Mouse (Mus musculus) testis, adult 2 months (tissue): Measurements from ENCODE around the gene Smurf1. TPM values are rescaled to one million over a fixed set of nuclear protein-coding genes. Genes with fewer than 3 reads are reported as not detected.

Experiments
- H3K27ac ChIP-seq: fragments of 200-500 bp; 2 replicates; pipeline ENCODE4 v1.5.1; 2012; ENCODE audit warnings: low read depth, low read length; ENCODE audit not compliant: control insufficient read depth, insufficient read depth
- H3K27me3 ChIP-seq: fragments of 200-500 bp; 2 replicates; pipeline ENCODE4 v1.6.1; 2012; ENCODE audit warnings: mild to moderate bottlenecking, low read length, moderate library complexity; ENCODE audit not compliant: control insufficient read depth, insufficient read depth
- H3K36me3 ChIP-seq: fragments of 200-500 bp; 2 replicates; pipeline ENCODE4 v1.6.1; 2012; ENCODE audit warnings: mild to moderate bottlenecking, low read length; ENCODE audit not compliant: control insufficient read depth, insufficient read depth
- H3K4me1 ChIP-seq: fragments of 200-500 bp; 2 replicates; pipeline ENCODE4 v1.6.1; 2012; ENCODE audit warnings: low read length; ENCODE audit not compliant: control insufficient read depth, insufficient read depth
- H3K4me3 ChIP-seq: fragments of 200-500 bp; 2 replicates; pipeline ENCODE4 v1.5.1; 2012; ENCODE audit warnings: low read depth, mild to moderate bottlenecking, low read length, moderate library complexity, mixed read lengths; ENCODE audit not compliant: control insufficient read depth
- CTCF ChIP-seq: fragments of 200-500 bp; IDR thresholded peaks from 2 replicates; pipeline ENCODE4 v1.5.1; 2012; ENCODE audit warnings: low read depth, mild to moderate bottlenecking, inconsistent platforms, low read length, moderate library complexity; ENCODE audit not compliant: control insufficient read depth, insufficient read depth, insufficient replicate concordance
- POLR2A ChIP-seq: fragments of 200-500 bp; IDR thresholded peaks from 2 replicates; pipeline ENCODE4 v1.6.1; 2012; ENCODE audit warnings: low read depth, mild to moderate bottlenecking, inconsistent platforms, low read length, moderate library complexity; ENCODE audit not compliant: control insufficient read depth
- polyA plus RNA-seq: library from polyadenylated mRNA; depleted of rRNA; stranded (reverse); fragments of >200 nt; gene quantifications from 2 replicates; pipeline ENCODE4 v1.2.3, GENCODE M21; 2012

Gene Smurf1
- polyA plus RNA-seq, 1 experiment, result 30.4 TPM

GRCm38 (mm10) chr5:144944932-144945331 lies 20.7 kb downstream of the Smurf1 start:
- H3K4me1 ChIP-seq, result no peaks in the 10 kb centered on the region
- TF ChIP-seq POLR2A, result no peak
- no peak for TF ChIP-seq CTCF
- H3K4me3 ChIP-seq, result no peak overlapping the region
- no peak overlapping the region for H3K27ac ChIP-seq
- no peaks in the 10 kb centered on the region for H3K27me3 ChIP-seq
- H3K36me3 ChIP-seq, result no peaks in the 10 kb centered on the region

- H3K36me3 ChIP-seq, result no peaks in the 10 kb centered on the region
- TF ChIP-seq CTCF, result no peak
- no peak for TF ChIP-seq POLR2A
- no peaks in the 10 kb centered on the region for H3K4me1 ChIP-seq
- H3K4me3 ChIP-seq, result no peak overlapping the region
- no peak overlapping the region for H3K27ac ChIP-seq
- H3K27me3 ChIP-seq, result no peaks in the 10 kb centered on the region
Observed at GRCm38 (mm10) chr5:144944370-144944769, 21.3 kb downstream of the Smurf1 start.

GRCm38 (mm10) chr5:144943346-144943745 lies 22.3 kb downstream of the Smurf1 start:
- H3K27me3 ChIP-seq, result no peaks in the 10 kb centered on the region
- H3K27ac ChIP-seq, result no peak overlapping the region
- no peak for TF ChIP-seq CTCF
- no peak for TF ChIP-seq POLR2A
- no peaks in the 10 kb centered on the region for H3K36me3 ChIP-seq
- no peaks in the 10 kb centered on the region for H3K4me1 ChIP-seq
- no peak overlapping the region for H3K4me3 ChIP-seq

GRCm38 (mm10) chr5:144942431-144942830 lies 23.2 kb downstream of the Smurf1 start:
- H3K27me3 ChIP-seq, result no peaks in the 10 kb centered on the region
- H3K27ac ChIP-seq, result no peak overlapping the region
- H3K4me1 ChIP-seq, result no peaks in the 10 kb centered on the region
- TF ChIP-seq CTCF (no peak), POLR2A (no peak)
- H3K4me3 ChIP-seq, result no peak overlapping the region
- H3K36me3 ChIP-seq, result no peaks in the 10 kb centered on the region

GRCm38 (mm10) chr5:144940904-144941303 lies 24.7 kb downstream of the Smurf1 start:
- Histone ChIP-seq H3K27me3 (no peaks in the 10 kb centered on the region), H3K4me3 (no peak overlapping the region), H3K36me3 (no peaks in the 10 kb centered on the region), H3K27ac (no peak overlapping the region), H3K4me1 (no peaks in the 10 kb centered on the region)
- TF ChIP-seq POLR2A, result no peak
- TF ChIP-seq CTCF, result no peak

GRCm38 (mm10) chr5:144937304-144937703 lies 28.3 kb downstream of the Smurf1 start:
- TF ChIP-seq POLR2A (no peak), CTCF (no peak)
- Histone ChIP-seq H3K27ac (no peak overlapping the region), H3K27me3 (no peaks in the 10 kb centered on the region), H3K36me3 (no peaks in the 10 kb centered on the region), H3K4me3 (no peak overlapping the region), H3K4me1 (peaks cover 2% of the 10 kb centered on the region)

GRCm38 (mm10) chr5:144933486-144933885 lies 32.2 kb downstream of the Smurf1 start:
- Histone ChIP-seq H3K4me1 (peaks cover 7% of the 10 kb centered on the region), H3K36me3 (no peaks in the 10 kb centered on the region), H3K4me3 (no peak overlapping the region), H3K27me3 (no peaks in the 10 kb centered on the region), H3K27ac (peak overlapping the region; percentile 61)
- TF ChIP-seq CTCF (no peak), POLR2A (no peak)

- TF ChIP-seq POLR2A (no peak), CTCF (no peak)
- Histone ChIP-seq H3K27me3 (no peaks in the 10 kb centered on the region), H3K27ac (peak overlapping the region; percentile 17), H3K4me3 (no peak overlapping the region), H3K36me3 (no peaks in the 10 kb centered on the region), H3K4me1 (peaks cover 7% of the 10 kb centered on the region)
Observed at GRCm38 (mm10) chr5:144931841-144932240, 33.8 kb downstream of the Smurf1 start.
